In genomic region chr7:133638821-133639220, GRCm38 (mm10) we compare ENCODE assay signal across 8 mouse cellular contexts. TPM values are rescaled to one million over a fixed set of nuclear protein-coding genes. Genes with fewer than 3 reads are reported as not detected.
A peak's percentile ranks its signal among the peaks of the same experiment; 100 is the strongest.
DNase-seq lines count a peak whose midpoint lies in the region; TF ChIP-seq lines count a peak whose summit lies in the region.

No protein-coding gene starts in this region.

- 12% methylated on average over 13 of the region's 13 CpGs for WGBS in cerebellum, adult 2 months
- 95% methylated on average over 13 of the region's 13 CpGs for WGBS in limb, embryonic 10.5 days

- no peaks in the 10 kb centered on the region for H3K9me3 ChIP-seq in limb, embryonic 10.5 days (replicated peaks)

- H3K36me3 ChIP-seq in testis, adult 2 months (ENCODE audit: control insufficient read depth, insufficient read depth, low read length): peaks cover 1% of the 10 kb centered on the region; the same call in 1 of the 2 replicates
- peaks cover 50% of the 10 kb centered on the region for H3K36me3 ChIP-seq in limb, embryonic 10.5 days

- TF ChIP-seq POLR2A in cerebellum, adult 2 months (IDR thresholded peaks at IDR 0.05; ENCODE audit: borderline replicate concordance, insufficient read depth, low read length): no peak
- no peak for TF ChIP-seq POLR2A in testis, adult 2 months (IDR thresholded peaks at IDR 0.05; ENCODE audit: control insufficient read depth, low read depth, low read length)

- H3K4me3 ChIP-seq in cerebellum, adult 2 months (replicated peaks; ENCODE audit: insufficient read depth, low read depth, low read length): peak overlapping the region; percentile 9
- peak overlapping the region; percentile 63 for H3K4me3 ChIP-seq in testis, adult 2 months (ENCODE audit: control insufficient read depth, low read depth, low read length)
- H3K4me3 ChIP-seq in limb, embryonic 10.5 days: peak overlapping the region; percentile 98; the same call in 1 of the 2 replicates

- peak in 1 of 2 experiments; percentile 17 for DNase-seq in cerebellum, adult 2 months
- DNase-seq in cerebellum, adult 18-20 months: no peak
- DNase-seq in testis, postnatal 14 days (ENCODE audit: low spot score): no peak
- no peak for DNase-seq in limb, embryonic 10.5 days (ENCODE audit: low spot score)
- peak; percentile 58 to 62 for DNase-seq in right cerebral cortex, postnatal 36 days (ENCODE audit: low spot score in 2 of 2)
- DNase-seq in spleen, adult 18-20 months: no peak
- no peak for DNase-seq in adrenal gland, adult 2 months

- no peak overlapping the region for H3K27ac ChIP-seq in cerebellum, adult 2 months (ENCODE audit: insufficient read depth, low read length)
- no peak overlapping the region for H3K27ac ChIP-seq in testis, adult 2 months (ENCODE audit: control insufficient read depth, insufficient read depth, low read depth, low read length)
- H3K27ac ChIP-seq in limb, embryonic 10.5 days: no peak overlapping the region

- H3K4me1 ChIP-seq in cerebellum, adult 2 months (ENCODE audit: control insufficient read depth, insufficient read depth, low read length): no peaks in the 10 kb centered on the region; the same call in 1 of the 2 replicates
- peaks cover 2% of the 10 kb centered on the region; the same call in 1 of the 2 replicates for H3K4me1 ChIP-seq in testis, adult 2 months (ENCODE audit: control insufficient read depth, insufficient read depth, low read length)
- H3K4me1 ChIP-seq in limb, embryonic 10.5 days: peaks cover 31% of the 10 kb centered on the region

- no peaks in the 10 kb centered on the region for H3K27me3 ChIP-seq in cerebellum, adult 2 months (ENCODE audit: control insufficient read depth, insufficient read depth, low read length)
- H3K27me3 ChIP-seq in testis, adult 2 months (ENCODE audit: control insufficient read depth, insufficient read depth, low read length): no peaks in the 10 kb centered on the region
- no peaks in the 10 kb centered on the region for H3K27me3 ChIP-seq in limb, embryonic 10.5 days (ENCODE audit: low read depth, poor library complexity, severe bottlenecking)

- TF ChIP-seq CTCF in cerebellum, adult 2 months (IDR thresholded peaks at IDR 0.05; ENCODE audit: borderline replicate concordance, insufficient read depth, low read depth, low read length): no peak
- no peak for TF ChIP-seq CTCF in testis, adult 2 months (IDR thresholded peaks at IDR 0.05; ENCODE audit: control insufficient read depth, insufficient read depth, insufficient replicate concordance, low read depth, low read length)

RNA-seq across cellular contexts. Expression of gene Edrf1, which starts 1.5 kb away (rescaled TPM):
- 26.3 and 28.3 TPM in 2 replicates for polyA plus RNA-seq in cerebellum, adult 2 months (2012; rRNA removed)
- 12.0 and 12.4 TPM in 2 replicates for polyA plus RNA-seq in testis, adult 2 months (2012; rRNA removed)
- 29.8 and 30.3 TPM in 2 replicates for polyA plus RNA-seq in limb, embryonic 10.5 days (2016; fragmentation: Nextera tagmentation; extraction: Ambion mirVana)
- total RNA-seq in adrenal gland, adult 2 months (2021): 10 to 100 TPM; 15.4 to 18.3 TPM
- 3.7 and 5.7 TPM in 2 replicates for polyA plus RNA-seq in adrenal gland, adult 2 months (2012; rRNA removed)

RNA-seq across cellular contexts. Expression of gene Tex36, which starts 36.9 kb away (rescaled TPM):
- 0.35 and 0.41 TPM in 2 replicates for polyA plus RNA-seq in cerebellum, adult 2 months (2012; rRNA removed)
- 119 and 137 TPM in 2 replicates for polyA plus RNA-seq in testis, adult 2 months (2012; rRNA removed)
- polyA plus RNA-seq in limb, embryonic 10.5 days (2016; fragmentation: Nextera tagmentation; extraction: Ambion mirVana): not detected in 2 replicates
- total RNA-seq in adrenal gland, adult 2 months (2021): not detected
- polyA plus RNA-seq in adrenal gland, adult 2 months (2012; rRNA removed): not detected in 2 replicates

RNA-seq across cellular contexts. Expression of gene Mmp21, which starts 41.0 kb away (rescaled TPM):
- polyA plus RNA-seq in cerebellum, adult 2 months (2012; rRNA removed): 0.05 TPM in 1 of 2 replicates, not detected in the other
- polyA plus RNA-seq in testis, adult 2 months (2012; rRNA removed): not detected in 2 replicates
- 0.18 TPM in 1 of 2 replicates, not detected in the other for polyA plus RNA-seq in limb, embryonic 10.5 days (2016; fragmentation: Nextera tagmentation; extraction: Ambion mirVana)
- total RNA-seq in adrenal gland, adult 2 months (2021): not detected
- 0.10 TPM in 1 of 2 replicates, not detected in the other for polyA plus RNA-seq in adrenal gland, adult 2 months (2012; rRNA removed)

Comparison
In these comparisons a context has a peak if more than half of its experiments do, and no peak if none do; other contexts are left out.
1. DNase-seq: peak in right cerebral cortex, postnatal 36 days (2 of 2); none in cerebellum, adult 18-20 months (0 of 2), testis, postnatal 14 days (single experiment), limb, embryonic 10.5 days (single experiment), spleen, adult 18-20 months (0 of 2) and adrenal gland, adult 2 months (single experiment).
2. H3K4me3 ChIP-seq: peak in every context shown above with its lines; median percentile 98 in limb, embryonic 10.5 days; 63 in testis, adult 2 months; 9 in cerebellum, adult 2 months.
3. RNA of gene Tex36, which starts 36.9 kb away (polyA plus RNA-seq): 119 to 137 TPM in testis, adult 2 months; 0.35 to 0.41 TPM in cerebellum, adult 2 months, not detected in limb, embryonic 10.5 days and not detected in adrenal gland, adult 2 months; every median in the first group is over 10 times any median in the second.